Mouse (Mus musculus): ENCODE data around the gene Cdkal1. TPM values are rescaled to one million over a fixed set of nuclear protein-coding genes. Genes with fewer than 3 reads are reported as not detected.

Gene Cdkal1
- polyA plus RNA-seq, 1 experiment, result 13.5 TPM

- TF ChIP-seq CTCF (IDR thresholded peaks at IDR 0.05; ENCODE audit: low read depth, low read length) (no peak), POLR2A (IDR thresholded peaks at IDR 0.05; ENCODE audit: borderline replicate concordance, low read depth, low read length) (no peak)
- peak overlapping the region; percentile 12; the same call in 1 of the 2 replicates for H3K27ac ChIP-seq (ENCODE audit: insufficient read depth, low read depth, low read length)
- peaks cover 15% of the 10 kb centered on the region for H3K4me1 ChIP-seq (ENCODE audit: control insufficient read depth, insufficient read depth, low read length)
- no peak overlapping the region for H3K4me3 ChIP-seq (ENCODE audit: insufficient read depth, low read length)
Observed at GRCm38 (mm10) chr13:29610051-29610931, 245.2 kb downstream of the Cdkal1 start.

- TF ChIP-seq CTCF (IDR thresholded peaks at IDR 0.05; ENCODE audit: low read depth, low read length), result no peak
- no peak for TF ChIP-seq POLR2A (IDR thresholded peaks at IDR 0.05; ENCODE audit: borderline replicate concordance, low read depth, low read length)
- Histone ChIP-seq H3K4me1 (ENCODE audit: control insufficient read depth, insufficient read depth, low read length) (peaks cover 17% of the 10 kb centered on the region), H3K27ac (ENCODE audit: insufficient read depth, low read depth, low read length) (no peak overlapping the region), H3K4me3 (ENCODE audit: insufficient read depth, low read length) (no peak overlapping the region)
Observed at GRCm38 (mm10) chr13:29609441-29609840, 246.0 kb downstream of the Cdkal1 start.

- no peak overlapping the region for H3K4me3 ChIP-seq (ENCODE audit: insufficient read depth, low read length)
- peak; percentile 34; the same call in 1 of the 2 replicates for TF ChIP-seq CTCF (IDR thresholded peaks at IDR 0.05; ENCODE audit: low read depth, low read length)
- no peak for TF ChIP-seq POLR2A (IDR thresholded peaks at IDR 0.05; ENCODE audit: borderline replicate concordance, low read depth, low read length)
- no peak overlapping the region for H3K27ac ChIP-seq (ENCODE audit: insufficient read depth, low read depth, low read length)
- H3K4me1 ChIP-seq (ENCODE audit: control insufficient read depth, insufficient read depth, low read length), result peaks cover 3% of the 10 kb centered on the region
Observed at GRCm38 (mm10) chr13:29604241-29604640, 251.2 kb downstream of the Cdkal1 start.

GRCm38 (mm10) chr13:29603597-29603996, 251.9 kb downstream of the Cdkal1 start:
- no peak overlapping the region for H3K4me3 ChIP-seq (ENCODE audit: insufficient read depth, low read length)
- H3K27ac ChIP-seq (ENCODE audit: insufficient read depth, low read depth, low read length), result no peak overlapping the region
- TF ChIP-seq CTCF (IDR thresholded peaks at IDR 0.05; ENCODE audit: low read depth, low read length) (no peak), POLR2A (IDR thresholded peaks at IDR 0.05; ENCODE audit: borderline replicate concordance, low read depth, low read length) (no peak)
- peaks cover 3% of the 10 kb centered on the region for H3K4me1 ChIP-seq (ENCODE audit: control insufficient read depth, insufficient read depth, low read length)

GRCm38 (mm10) chr13:29601033-29601432, 254.4 kb downstream of the Cdkal1 start:
- H3K4me3 ChIP-seq (ENCODE audit: insufficient read depth, low read length), result no peak overlapping the region
- H3K27ac ChIP-seq (ENCODE audit: insufficient read depth, low read depth, low read length), result no peak overlapping the region
- TF ChIP-seq CTCF (IDR thresholded peaks at IDR 0.05; ENCODE audit: low read depth, low read length), result no peak
- TF ChIP-seq POLR2A (IDR thresholded peaks at IDR 0.05; ENCODE audit: borderline replicate concordance, low read depth, low read length), result no peak
- H3K4me1 ChIP-seq (ENCODE audit: control insufficient read depth, insufficient read depth, low read length), result peaks cover 3% of the 10 kb centered on the region

GRCm38 (mm10) chr13:29599646-29600045, 255.8 kb downstream of the Cdkal1 start:
- peaks cover 3% of the 10 kb centered on the region for H3K4me1 ChIP-seq (ENCODE audit: control insufficient read depth, insufficient read depth, low read length)
- no peak overlapping the region for H3K27ac ChIP-seq (ENCODE audit: insufficient read depth, low read depth, low read length)
- TF ChIP-seq CTCF (IDR thresholded peaks at IDR 0.05; ENCODE audit: low read depth, low read length), result no peak
- TF ChIP-seq POLR2A (IDR thresholded peaks at IDR 0.05; ENCODE audit: borderline replicate concordance, low read depth, low read length), result no peak
- H3K4me3 ChIP-seq (ENCODE audit: insufficient read depth, low read length), result no peak overlapping the region

GRCm38 (mm10) chr13:29596735-29597134, 258.7 kb downstream of the Cdkal1 start:
- Histone ChIP-seq H3K4me3 (ENCODE audit: insufficient read depth, low read length) (no peak overlapping the region), H3K27ac (ENCODE audit: insufficient read depth, low read depth, low read length) (no peak overlapping the region), H3K4me1 (ENCODE audit: control insufficient read depth, insufficient read depth, low read length) (no peaks in the 10 kb centered on the region)
- no peak for TF ChIP-seq POLR2A (IDR thresholded peaks at IDR 0.05; ENCODE audit: borderline replicate concordance, low read depth, low read length)

- H3K4me1 ChIP-seq (ENCODE audit: control insufficient read depth, insufficient read depth, low read length), result no peaks in the 10 kb centered on the region
- no peak for TF ChIP-seq POLR2A (IDR thresholded peaks at IDR 0.05; ENCODE audit: borderline replicate concordance, low read depth, low read length)
- TF ChIP-seq CTCF (IDR thresholded peaks at IDR 0.05; ENCODE audit: low read depth, low read length), result no peak
- no peak overlapping the region for H3K27ac ChIP-seq (ENCODE audit: insufficient read depth, low read depth, low read length)
- H3K4me3 ChIP-seq (ENCODE audit: insufficient read depth, low read length), result no peak overlapping the region
Observed at GRCm38 (mm10) chr13:29593096-29593495, 262.4 kb downstream of the Cdkal1 start.

- Histone ChIP-seq H3K27ac (ENCODE audit: insufficient read depth, low read depth, low read length) (no peak overlapping the region), H3K4me3 (ENCODE audit: insufficient read depth, low read length) (no peak overlapping the region), H3K4me1 (ENCODE audit: control insufficient read depth, insufficient read depth, low read length) (no peaks in the 10 kb centered on the region)
- TF ChIP-seq CTCF (IDR thresholded peaks at IDR 0.05; ENCODE audit: low read depth, low read length) (no peak), POLR2A (IDR thresholded peaks at IDR 0.05; ENCODE audit: borderline replicate concordance, low read depth, low read length) (no peak)
Observed at GRCm38 (mm10) chr13:29590685-29591084, 264.8 kb downstream of the Cdkal1 start.

GRCm38 (mm10) chr13:29590164-29590563, 265.3 kb downstream of the Cdkal1 start:
- no peak for TF ChIP-seq CTCF (IDR thresholded peaks at IDR 0.05; ENCODE audit: low read depth, low read length)
- TF ChIP-seq POLR2A (IDR thresholded peaks at IDR 0.05; ENCODE audit: borderline replicate concordance, low read depth, low read length), result no peak
- Histone ChIP-seq H3K4me3 (ENCODE audit: insufficient read depth, low read length) (no peak overlapping the region), H3K4me1 (ENCODE audit: control insufficient read depth, insufficient read depth, low read length) (no peaks in the 10 kb centered on the region), H3K27ac (ENCODE audit: insufficient read depth, low read depth, low read length) (no peak overlapping the region)

Data from bone marrow macrophage, adult 2 months (primary cell).